Mouse (Mus musculus) myocyte (in vitro differentiated cells): Measurements from ENCODE around the gene Inafm2. TPM values are rescaled to one million over a fixed set of nuclear protein-coding genes. Genes with fewer than 3 reads are reported as not detected.

Experiments
- H3K27me3 ChIP-seq: one replicate; pipeline ENCODE4 v1.6.1; 2011; ENCODE audit not compliant: control insufficient read depth, insufficient read depth, insufficient read length
- H3K36me3 ChIP-seq: one replicate; pipeline ENCODE4 v1.6.1; 2011; ENCODE audit not compliant: control insufficient read depth, insufficient read depth
- H3K4me2 ChIP-seq: one replicate; pipeline ENCODE4 v1.6.1; 2011; ENCODE audit warnings: low read depth, control low read depth
- H3K4me3 ChIP-seq: one replicate; pipeline ENCODE4 v1.5.1; 2011; ENCODE audit warnings: mild to moderate bottlenecking, control low read depth, moderate library complexity
- H3K79me2 ChIP-seq: one replicate; pipeline ENCODE4 v1.6.1; 2011; ENCODE audit not compliant: control insufficient read depth, insufficient read depth
- H3ac ChIP-seq: one replicate; pipeline ENCODE4 v1.6.1; 2011; ENCODE audit not compliant: control insufficient read depth, insufficient read length
- CEBPB ChIP-seq: IDR thresholded peaks from 2 replicates; pipeline ENCODE4 v1.6.1; 2011; ENCODE audit warnings: mild to moderate bottlenecking, moderate library complexity; ENCODE audit not compliant: poor library complexity, insufficient read depth, severe bottlenecking
- E2F4 ChIP-seq: IDR thresholded peaks from one replicate; pipeline ENCODE4 v1.6.1; 2011; ENCODE audit warnings: mild to moderate bottlenecking, control low read depth, moderate library complexity; ENCODE audit not compliant: insufficient read depth
- MAX ChIP-seq: IDR thresholded peaks from one replicate; pipeline ENCODE4 v1.6.1; 2011; ENCODE audit warnings: low read depth, mild to moderate bottlenecking, control low read depth
- MYOD1 ChIP-seq, 3 experiments: IDR thresholded peaks; one replicate each; pipeline ENCODE4 v1.6.1; 2011; ENCODE audit warnings: control low read depth in 2 of 3, low read depth in 2 of 3, mild to moderate bottlenecking in 2 of 3, moderate library complexity in 1 of 3; ENCODE audit not compliant: insufficient read length in 2 of 3, control insufficient read depth in 1 of 3
- MYOG ChIP-seq, 3 experiments: IDR thresholded peaks; one replicate each; pipeline ENCODE4 v1.6.1; 2011; ENCODE audit warnings: control low read depth in 2 of 3, low read depth in 2 of 3, mild to moderate bottlenecking in 2 of 3; ENCODE audit not compliant: insufficient read length in 2 of 3, control insufficient read depth in 1 of 3, insufficient read depth in 1 of 3
- POLR2A ChIP-seq: IDR thresholded peaks from one replicate; pipeline ENCODE4 v1.6.1; 2011; ENCODE audit warnings: low read depth, mild to moderate bottlenecking, control low read depth, moderate library complexity; ENCODE audit not compliant: insufficient read length
- POLR2AphosphoS2 ChIP-seq: IDR thresholded peaks from one replicate; pipeline ENCODE4 v1.6.1; 2011; ENCODE audit warnings: low read depth, control low read depth; ENCODE audit not compliant: insufficient read length
- REST ChIP-seq: IDR thresholded peaks from one replicate; pipeline ENCODE4 v1.6.1; 2011; ENCODE audit warnings: mild to moderate bottlenecking, control low read depth, moderate library complexity; ENCODE audit not compliant: insufficient read depth, insufficient read length
- SRF ChIP-seq: IDR thresholded peaks from one replicate; pipeline ENCODE4 v1.6.1; 2011; ENCODE audit warnings: low read depth; ENCODE audit not compliant: control insufficient read depth, insufficient read length
- TCF12 ChIP-seq: IDR thresholded peaks from one replicate; pipeline ENCODE4 v1.6.1; 2011; ENCODE audit warnings: mild to moderate bottlenecking, control low read depth; ENCODE audit not compliant: poor library complexity, insufficient read depth, severe bottlenecking
- TCF3 ChIP-seq: IDR thresholded peaks from one replicate; pipeline ENCODE4 v1.6.1; 2011; ENCODE audit warnings: low read depth, control low read depth; ENCODE audit not compliant: insufficient read length
- USF1 ChIP-seq: IDR thresholded peaks from one replicate; pipeline ENCODE4 v1.6.1; 2011; ENCODE audit warnings: low read depth, mild to moderate bottlenecking, control low read depth, moderate library complexity
- polyA plus RNA-seq: library from polyadenylated mRNA; unstranded; fragments of >200 nt; fragmentation: generic; extraction: Trizol; gene quantifications from one replicate; pipeline ENCODE4 v1.2.1, GENCODE M21; 2012; ENCODE audit warnings: missing spikeins

The Inafm2 gene
- polyA plus RNA-seq, 1 experiment = 10.5 TPM

- Histone ChIP-seq H3K79me2 (no peaks in the 10 kb centered on the region), H3K4me2 (peak overlapping the region; percentile 19), H3K36me3 (no peaks in the 10 kb centered on the region), H3K27me3 (no peaks in the 10 kb centered on the region), H3K4me3 (no peak overlapping the region), H3ac (no peak overlapping the region)
- TF ChIP-seq E2F4 = no peak
- TF ChIP-seq MYOD1 (IDR thresholded peaks at IDR 0.05; ENCODE audit: control insufficient read depth in 1 of 3, insufficient read length in 2 of 3, low read depth in 2 of 3) = no peak
- no peak for TF ChIP-seq CEBPB
- no peak for TF ChIP-seq MAX
- no peak for TF ChIP-seq MYOG (IDR thresholded peaks at IDR 0.05; ENCODE audit: control insufficient read depth in 1 of 3, insufficient read depth in 1 of 3, insufficient read length in 2 of 3, low read depth in 2 of 3)
- no peak for TF ChIP-seq POLR2AphosphoS2
- no peak for TF ChIP-seq POLR2A
Observed at GRCm38 (mm10) chr2:118749341-118749884, 3.9 kb downstream of the Inafm2 start.

DNA sequence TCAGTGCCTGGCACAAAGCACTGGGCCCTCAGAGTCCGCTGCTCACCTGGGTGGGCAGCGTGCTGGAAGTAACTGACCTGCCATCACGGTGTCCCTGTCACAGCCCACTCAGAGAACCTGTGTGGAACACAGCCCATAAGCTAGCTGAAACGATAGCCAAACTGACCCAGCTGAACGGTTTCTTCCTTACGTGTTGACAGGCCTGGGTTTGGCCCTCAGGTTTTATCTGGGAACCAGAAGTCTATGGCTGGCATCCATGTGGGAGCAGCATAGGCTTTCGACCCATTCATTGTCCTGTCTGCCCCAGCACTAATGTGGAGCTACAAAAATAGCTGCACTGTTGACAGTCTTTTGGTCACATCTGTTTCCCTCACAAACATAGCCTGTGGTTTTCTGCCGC lies 4.9 kb downstream of the Inafm2 start:
- Histone ChIP-seq H3K79me2 (no peaks in the 10 kb centered on the region), H3K36me3 (no peaks in the 10 kb centered on the region), H3K27me3 (no peaks in the 10 kb centered on the region), H3K4me2 (peak overlapping the region; percentile 19), H3ac (no peak overlapping the region), H3K4me3 (no peak overlapping the region)
- no peak for TF ChIP-seq TCF12
- TF ChIP-seq E2F4 = no peak
- no peak for TF ChIP-seq POLR2AphosphoS2
- no peak for TF ChIP-seq POLR2A
- peak in 1 of 3 experiments; percentile 2 for TF ChIP-seq MYOG (IDR thresholded peaks at IDR 0.05; ENCODE audit: control insufficient read depth in 1 of 3, insufficient read depth in 1 of 3, insufficient read length in 2 of 3, low read depth in 2 of 3)
- TF ChIP-seq MYOD1 (IDR thresholded peaks at IDR 0.05; ENCODE audit: control insufficient read depth in 1 of 3, insufficient read length in 2 of 3, low read depth in 2 of 3) = peak in 1 of 3 experiments; percentile 7

DNA sequence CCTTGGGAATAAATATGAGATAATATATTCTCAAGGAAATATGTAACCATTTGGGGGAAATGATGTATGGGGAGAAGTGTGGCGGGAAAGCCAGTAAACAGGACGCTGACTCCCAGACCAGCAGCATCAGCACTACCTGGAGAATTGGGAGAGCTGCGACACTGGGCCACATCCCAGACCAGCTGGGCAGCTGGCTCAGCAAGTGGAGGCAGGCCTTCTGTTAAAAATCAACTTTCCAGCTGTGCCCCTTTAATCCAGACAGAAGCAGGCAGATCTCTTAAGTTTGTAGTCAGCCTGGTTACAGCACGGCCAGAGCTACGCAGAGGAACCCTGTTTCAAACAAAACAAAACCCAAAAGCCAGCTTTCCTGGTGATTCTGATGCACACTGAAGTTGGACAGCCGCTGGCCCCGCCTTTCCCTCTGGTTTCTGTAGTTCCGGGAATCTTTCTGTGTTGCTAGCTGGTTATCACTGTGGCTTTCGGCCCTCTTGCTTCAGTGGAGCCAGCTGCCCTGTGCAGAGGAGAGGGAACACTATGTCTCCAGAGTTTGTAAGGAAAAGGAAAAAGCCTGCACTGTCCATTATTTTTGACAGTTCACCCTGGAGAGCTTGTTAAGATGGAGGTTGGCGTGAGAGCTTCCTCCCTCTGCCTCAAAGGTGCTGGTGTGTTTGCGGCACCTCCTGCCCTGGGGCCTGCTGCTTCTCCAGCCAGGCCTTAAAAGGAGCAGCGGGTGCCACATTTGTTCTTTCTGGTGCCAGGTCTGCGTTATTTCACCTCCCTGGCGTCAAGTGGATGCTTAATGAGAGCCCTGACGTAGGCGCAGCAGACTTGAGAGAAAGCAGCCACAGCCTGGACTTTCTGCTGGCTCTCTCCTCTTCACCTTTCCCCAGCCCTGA lies 6.6 kb downstream of the Inafm2 start:
- peaks cover 8% of the 10 kb centered on the region for H3K36me3 ChIP-seq
- H3K4me2 ChIP-seq = no peak overlapping the region
- no peak for TF ChIP-seq USF1
- no peak for TF ChIP-seq E2F4
- TF ChIP-seq SRF = no peak
- no peak for TF ChIP-seq POLR2AphosphoS2
- TF ChIP-seq REST = no peak
- TF ChIP-seq POLR2A = no peak
- no peak for TF ChIP-seq MYOG (IDR thresholded peaks at IDR 0.05; ENCODE audit: control insufficient read depth in 1 of 3, insufficient read depth in 1 of 3, insufficient read length in 2 of 3, low read depth in 2 of 3)
- TF ChIP-seq CEBPB = no peak
- no peak for TF ChIP-seq TCF3
- TF ChIP-seq MAX = no peak
- no peak for TF ChIP-seq TCF12
- no peak for TF ChIP-seq MYOD1 (IDR thresholded peaks at IDR 0.05; ENCODE audit: control insufficient read depth in 1 of 3, insufficient read length in 2 of 3, low read depth in 2 of 3)
- no peaks in the 10 kb centered on the region for H3K79me2 ChIP-seq
- no peak overlapping the region for H3K4me3 ChIP-seq
- H3ac ChIP-seq = no peak overlapping the region
- no peaks in the 10 kb centered on the region for H3K27me3 ChIP-seq

DNA sequence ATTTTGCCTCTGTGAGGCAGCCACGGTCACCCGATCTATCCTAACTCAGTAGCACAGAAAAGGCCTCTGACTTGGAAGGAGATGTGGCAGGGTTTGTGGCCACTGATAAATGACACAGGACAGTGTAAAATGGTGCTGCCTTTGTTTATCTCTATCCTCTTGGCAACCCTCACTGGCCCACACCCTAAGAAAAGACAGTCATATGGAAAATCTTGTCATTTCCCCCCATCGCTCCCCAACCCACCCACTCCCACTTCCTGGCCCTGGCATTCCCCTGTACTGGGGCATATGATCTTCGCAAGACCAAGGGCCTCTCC lies 7.2 kb downstream of the Inafm2 start:
- Histone ChIP-seq H3K36me3 (peaks cover 14% of the 10 kb centered on the region), H3K79me2 (no peaks in the 10 kb centered on the region), H3K27me3 (no peaks in the 10 kb centered on the region), H3ac (no peak overlapping the region), H3K4me2 (no peak overlapping the region), H3K4me3 (no peak overlapping the region)
- TF ChIP-seq CEBPB = no peak
- no peak for TF ChIP-seq MYOG (IDR thresholded peaks at IDR 0.05; ENCODE audit: control insufficient read depth in 1 of 3, insufficient read depth in 1 of 3, insufficient read length in 2 of 3, low read depth in 2 of 3)
- no peak for TF ChIP-seq MYOD1 (IDR thresholded peaks at IDR 0.05; ENCODE audit: control insufficient read depth in 1 of 3, insufficient read length in 2 of 3, low read depth in 2 of 3)
- no peak for TF ChIP-seq TCF3
- no peak for TF ChIP-seq POLR2A
- TF ChIP-seq POLR2AphosphoS2 = no peak
- no peak for TF ChIP-seq MAX
- no peak for TF ChIP-seq USF1
- no peak for TF ChIP-seq E2F4
- TF ChIP-seq SRF = no peak
- no peak for TF ChIP-seq REST
- TF ChIP-seq TCF12 = no peak
